28 mouse cellular contexts compared by ENCODE assay signal in genomic region chr1:90113655-90114244, GRCm38 (mm10). TPM values are rescaled to one million over a fixed set of nuclear protein-coding genes. Genes with fewer than 3 reads are reported as not detected.
"Had no signal": no experiment of that assay in that cellular context is flagged by ENCODE, and none has a peak within 500 bp of the region (broad histone marks: within the 10 kb centered on the region; RNA-seq: fewer than 3 reads in every experiment).

No protein-coding gene starts in this region.

- H3K27me3 ChIP-seq: liver, embryonic 12.5 days; liver, embryonic 15.5 days; lung, embryonic 15.5 days; megakaryocyte, embryonic 14.5 days; midbrain, embryonic 13.5 days had no signal

- H3K4me2 ChIP-seq: kidney, embryonic 15.5 days; limb, embryonic 13.5 days; liver, embryonic 12.5 days; liver, embryonic 15.5 days; lung, embryonic 15.5 days; midbrain, embryonic 13.5 days; neural tube, embryonic 13.5 days had no signal

- H3K9ac ChIP-seq: kidney, embryonic 15.5 days; limb, embryonic 13.5 days; liver, embryonic 12.5 days; liver, embryonic 15.5 days; lung, embryonic 15.5 days; midbrain, embryonic 13.5 days; neural tube, embryonic 13.5 days had no signal

- H3K27ac ChIP-seq: kidney, embryonic 15.5 days; limb, embryonic 10.5 days; limb, embryonic 13.5 days; liver, embryonic 12.5 days; liver, embryonic 15.5 days; lung, embryonic 15.5 days; midbrain, embryonic 10.5 days; midbrain, embryonic 13.5 days; neural tube, embryonic 13.5 days; stomach, postnatal 0 days had no signal

- H3K4me3 ChIP-seq: kidney, embryonic 15.5 days; limb, embryonic 10.5 days; limb, embryonic 13.5 days; liver, embryonic 12.5 days; liver, embryonic 15.5 days; lung, embryonic 15.5 days; megakaryocyte, embryonic 14.5 days; midbrain, embryonic 10.5 days; midbrain, embryonic 13.5 days; myocyte; neural tube, embryonic 13.5 days had no signal

- DNase-seq: kidney, adult 8-10 months; kidney, postnatal 10 days; kidney, postnatal 36 days; liver; lung, adult 18-20 months; lung, postnatal 10 days; lung, postnatal 36 days; right cerebral cortex, postnatal 14 days; right cerebral cortex, postnatal 4 days; thymus, adult 2 months; thymus, postnatal 14 days; thymus, postnatal 4 days had no signal

- H3K9me3 ChIP-seq: kidney, embryonic 15.5 days; limb, embryonic 10.5 days; liver, embryonic 12.5 days; liver, embryonic 15.5 days; lung, embryonic 15.5 days; midbrain, embryonic 10.5 days; midbrain, embryonic 13.5 days; neural tube, embryonic 13.5 days had no signal

- H3K4me1 ChIP-seq: liver, embryonic 12.5 days; liver, embryonic 15.5 days; megakaryocyte, embryonic 14.5 days; midbrain, embryonic 10.5 days; midbrain, embryonic 13.5 days had no signal

- ATAC-seq: liver, embryonic 12.5 days; midbrain, embryonic 13.5 days; midbrain, embryonic 16.5 days had no signal

- H3K36me3 ChIP-seq: kidney, embryonic 15.5 days; limb, embryonic 10.5 days; limb, embryonic 13.5 days; liver, embryonic 12.5 days; liver, embryonic 15.5 days; lung, embryonic 15.5 days; midbrain, embryonic 10.5 days; midbrain, embryonic 13.5 days; neural tube, embryonic 13.5 days had no signal

RNA-seq across cellular contexts. Expression of gene Iqca, which starts 39.5 kb away (rescaled TPM):
- total RNA-seq: monocyte, adult 5-6 weeks; neutrophil, adult 5-6 weeks had no signal
- polyA plus RNA-seq: limb, embryonic 10.5 days; neural tube, embryonic 13.5 days; stomach, embryonic 14.5 days; stomach, postnatal 0 days; thymus, adult 2 months had no signal
